ENCODE assay signal across 7 mouse cellular contexts in genomic region chr13:38037811-38038210, GRCm38 (mm10). TPM values are rescaled to one million over a fixed set of nuclear protein-coding genes. Genes with fewer than 3 reads are reported as not detected.
DNase-seq lines count a peak whose midpoint lies in the region; ATAC-seq and TF ChIP-seq lines count a peak whose summit lies in the region.

No protein-coding gene starts in this region.

- H3K4me3 ChIP-seq in embryonic facial prominence, embryonic 10.5 days = peak overlapping the region; percentile 95
- H3K4me3 ChIP-seq in hindbrain, embryonic 15.5 days = peak overlapping the region; percentile 59
- peak overlapping the region; percentile 95 for H3K4me3 ChIP-seq in liver, postnatal 0 days (ENCODE audit: low read depth, low read length)
- H3K4me3 ChIP-seq in stomach, embryonic 16.5 days (replicated peaks; ENCODE audit: low read length) = peak overlapping the region; percentile 89

- H3K9me3 ChIP-seq in embryonic facial prominence, embryonic 10.5 days = no peaks in the 10 kb centered on the region
- H3K9me3 ChIP-seq in hindbrain, embryonic 15.5 days = no peaks in the 10 kb centered on the region
- H3K9me3 ChIP-seq in liver, postnatal 0 days (ENCODE audit: low read length) = no peaks in the 10 kb centered on the region
- H3K9me3 ChIP-seq in stomach, embryonic 16.5 days (replicated peaks; ENCODE audit: control insufficient read depth, low read length) = no peaks in the 10 kb centered on the region

- peak overlapping the region; percentile 80 for H3K4me2 ChIP-seq in hindbrain, embryonic 15.5 days
- peak overlapping the region; percentile 95 for H3K4me2 ChIP-seq in liver, postnatal 0 days (ENCODE audit: low read depth, low read length)
- H3K4me2 ChIP-seq in stomach, embryonic 16.5 days (ENCODE audit: low read depth, low read length) = peak overlapping the region; percentile 96

- ATAC-seq in CD4-positive, CD25-positive, alpha-beta regulatory T cell, adult 4 months = peak; percentile 56
- no peak for ATAC-seq in hindbrain, embryonic 15.5 days (ENCODE audit: low FRiP score, low read depth)
- ATAC-seq in liver, postnatal 0 days = no peak
- ATAC-seq in stomach, embryonic 16.5 days (ENCODE audit: insufficient read depth, low FRiP score) = no peak

- no peak for TF ChIP-seq EP300 in liver, postnatal 0 days (IDR thresholded peaks at IDR 0.05; ENCODE audit: low read depth)

- H3K4me1 ChIP-seq in embryonic facial prominence, embryonic 10.5 days = peaks cover 19% of the 10 kb centered on the region
- H3K4me1 ChIP-seq in hindbrain, embryonic 15.5 days (replicated peaks) = peaks cover 23% of the 10 kb centered on the region
- H3K4me1 ChIP-seq in liver, postnatal 0 days (ENCODE audit: insufficient read depth) = peaks cover 22% of the 10 kb centered on the region
- H3K4me1 ChIP-seq in stomach, embryonic 16.5 days (ENCODE audit: control insufficient read depth, insufficient read depth, low read length) = peaks cover 15% of the 10 kb centered on the region

- H3K27me3 ChIP-seq in embryonic facial prominence, embryonic 10.5 days (replicated peaks; ENCODE audit: low read depth, poor library complexity, severe bottlenecking) = no peaks in the 10 kb centered on the region
- H3K27me3 ChIP-seq in hindbrain, embryonic 15.5 days = no peaks in the 10 kb centered on the region
- no peaks in the 10 kb centered on the region for H3K27me3 ChIP-seq in liver, postnatal 0 days (ENCODE audit: insufficient read depth, low read length)
- H3K27me3 ChIP-seq in stomach, embryonic 16.5 days (ENCODE audit: control insufficient read depth, insufficient read depth, low read length) = no peaks in the 10 kb centered on the region

- 56% methylated on average over 12 of the region's 12 CpGs for WGBS in embryonic facial prominence, embryonic 10.5 days
- WGBS in hindbrain, embryonic 15.5 days = 54% methylated on average over 12 of the region's 12 CpGs
- 19% methylated on average over 12 of the region's 12 CpGs for WGBS in liver, postnatal 0 days (ENCODE audit: insufficient replicate concordance)
- WGBS in stomach, embryonic 16.5 days = 31% methylated on average over 12 of the region's 12 CpGs

- no peak for TF ChIP-seq CTCF in liver, postnatal 0 days (IDR thresholded peaks at IDR 0.05; ENCODE audit: low read depth)

- H3K9ac ChIP-seq in hindbrain, embryonic 15.5 days = peak overlapping the region; percentile 74
- peak overlapping the region; percentile 96 for H3K9ac ChIP-seq in liver, postnatal 0 days (replicated peaks)
- H3K9ac ChIP-seq in stomach, embryonic 16.5 days (ENCODE audit: low read length) = peak overlapping the region; percentile 89

- H3K27ac ChIP-seq in embryonic facial prominence, embryonic 10.5 days (replicated peaks) = peak overlapping the region; percentile 87
- H3K27ac ChIP-seq in hindbrain, embryonic 15.5 days (replicated peaks) = no peak overlapping the region
- peak overlapping the region; percentile 93 for H3K27ac ChIP-seq in liver, postnatal 0 days (ENCODE audit: low read depth)
- H3K27ac ChIP-seq in stomach, embryonic 16.5 days (ENCODE audit: low read length) = peak overlapping the region; percentile 84; the same call in 1 of the 2 replicates

- H3K36me3 ChIP-seq in embryonic facial prominence, embryonic 10.5 days (replicated peaks) = peaks cover 41% of the 10 kb centered on the region
- peaks cover 24% of the 10 kb centered on the region for H3K36me3 ChIP-seq in hindbrain, embryonic 15.5 days
- H3K36me3 ChIP-seq in liver, postnatal 0 days (replicated peaks; ENCODE audit: insufficient read depth, low read length) = peaks cover 28% of the 10 kb centered on the region
- H3K36me3 ChIP-seq in stomach, embryonic 16.5 days (ENCODE audit: control insufficient read depth, insufficient read depth, low read length) = 0 out of 2 replicates have a peak, but pooled peaks cover 3% of the 10 kb centered on the region

- DNase-seq in 416B (ENCODE audit: low read depth) = peak; percentile 73
- DNase-seq in embryonic facial prominence, embryonic 10.5 days (ENCODE audit: low spot score) = no peak
- DNase-seq in liver, postnatal 0 days = no peak
- no peak for DNase-seq in ovary, adult 18-20 months (ENCODE audit: low spot score)

RNA-seq across cellular contexts. Expression of gene Cage1, which starts 0.9 kb away (rescaled TPM):
- polyA plus RNA-seq in CD4-positive, CD25-positive, alpha-beta regulatory T cell, adult 4 months (2017; shearing (Covaris generic)) = 1 to 10 TPM; 1.3 to 2.2 TPM
- 0.65 and 1.1 TPM in 2 replicates for polyA plus RNA-seq in embryonic facial prominence, embryonic 10.5 days (2016; fragmentation: Nextera tagmentation; extraction: Ambion mirVana)
- polyA plus RNA-seq in hindbrain, embryonic 15.5 days (2015; fragmentation: Nextera tagmentation; extraction: Ambion mirVana) = 2.2 and 3.1 TPM in 2 replicates
- polyA plus RNA-seq in liver, postnatal 0 days (2015; fragmentation: Nextera tagmentation; extraction: Ambion mirVana) = 0.69 and 0.76 TPM in 2 replicates
- polyA plus RNA-seq in stomach, embryonic 16.5 days (2015; fragmentation: Nextera tagmentation; extraction: Ambion mirVana) = 0.72 and 1.3 TPM in 2 replicates

RNA-seq across cellular contexts. Expression of gene Riok1, which starts 1.0 kb away (rescaled TPM):
- 100 to 1,000 TPM; 109 to 113 TPM for polyA plus RNA-seq in CD4-positive, CD25-positive, alpha-beta regulatory T cell, adult 4 months (2017; shearing (Covaris generic))
- 58.4 and 61.8 TPM in 2 replicates for polyA plus RNA-seq in embryonic facial prominence, embryonic 10.5 days (2016; fragmentation: Nextera tagmentation; extraction: Ambion mirVana)
- polyA plus RNA-seq in hindbrain, embryonic 15.5 days (2015; fragmentation: Nextera tagmentation; extraction: Ambion mirVana) = 45.5 and 50.8 TPM in 2 replicates
- 13.4 and 14.6 TPM in 2 replicates for polyA plus RNA-seq in liver, postnatal 0 days (2015; fragmentation: Nextera tagmentation; extraction: Ambion mirVana)
- polyA plus RNA-seq in stomach, embryonic 16.5 days (2015; fragmentation: Nextera tagmentation; extraction: Ambion mirVana) = 43.9 and 45.6 TPM in 2 replicates

RNA-seq across cellular contexts. Expression of gene Ssr1, which starts 43.8 kb away (rescaled TPM):
- polyA plus RNA-seq in CD4-positive, CD25-positive, alpha-beta regulatory T cell, adult 4 months (2017; shearing (Covaris generic)) = 100 to 1,000 TPM; 103 to 115 TPM
- polyA plus RNA-seq in embryonic facial prominence, embryonic 10.5 days (2016; fragmentation: Nextera tagmentation; extraction: Ambion mirVana) = 107 and 110 TPM in 2 replicates
- 59.4 and 64.0 TPM in 2 replicates for polyA plus RNA-seq in hindbrain, embryonic 15.5 days (2015; fragmentation: Nextera tagmentation; extraction: Ambion mirVana)
- 48.9 and 55.1 TPM in 2 replicates for polyA plus RNA-seq in liver, postnatal 0 days (2015; fragmentation: Nextera tagmentation; extraction: Ambion mirVana)
- 143 and 145 TPM in 2 replicates for polyA plus RNA-seq in stomach, embryonic 16.5 days (2015; fragmentation: Nextera tagmentation; extraction: Ambion mirVana)
